Comparison of ENCODE assay signal across 8 mouse cellular contexts in genomic region chr7:139298446-139298845, GRCm38 (mm10). TPM values are rescaled to one million over a fixed set of nuclear protein-coding genes. Genes with fewer than 3 reads are reported as not detected.
DNase-seq lines count a peak whose midpoint lies in the region; ATAC-seq and TF ChIP-seq lines count a peak whose summit lies in the region.

No protein-coding gene starts in this region.

- no peaks in the 10 kb centered on the region for H3K27me3 ChIP-seq in C2C12 (ENCODE audit: control insufficient read depth, insufficient read depth, insufficient read length)
- peaks cover 11% of the 10 kb centered on the region; the same call in 1 of the 2 replicates for H3K27me3 ChIP-seq in embryonic facial prominence, embryonic 10.5 days (replicated peaks; ENCODE audit: low read depth, poor library complexity, severe bottlenecking)
- no peaks in the 10 kb centered on the region for H3K27me3 ChIP-seq in lung, embryonic 15.5 days

- no peak overlapping the region for H3K27ac ChIP-seq in gastrocnemius, adult 2 months
- H3K27ac ChIP-seq in embryonic facial prominence, embryonic 10.5 days (replicated peaks): no peak overlapping the region
- H3K27ac ChIP-seq in lung, embryonic 15.5 days: peak overlapping the region; percentile 34; the same call in 1 of the 2 replicates

- no peaks in the 10 kb centered on the region for H3K79me2 ChIP-seq in C2C12 (ENCODE audit: control insufficient read depth, insufficient read depth)

- H3K4me3 ChIP-seq in gastrocnemius, adult 2 months: no peak overlapping the region
- no peak overlapping the region for H3K4me3 ChIP-seq in C2C12 (ENCODE audit: insufficient read depth, poor library complexity, severe bottlenecking)
- no peak overlapping the region for H3K4me3 ChIP-seq in embryonic facial prominence, embryonic 10.5 days
- no peak overlapping the region for H3K4me3 ChIP-seq in lung, embryonic 15.5 days

- WGBS in embryonic facial prominence, embryonic 10.5 days: 40% methylated on average over 4 of the region's 4 CpGs
- WGBS in lung, embryonic 15.5 days: 43% methylated on average over 4 of the region's 4 CpGs

- peak; percentile 40 for DNase-seq in gastrocnemius, adult 2 months
- DNase-seq in gastrocnemius, adult 18-20 months (ENCODE audit: low spot score): no peak
- peak; percentile 52 for DNase-seq in embryonic facial prominence, embryonic 10.5 days (ENCODE audit: low spot score)
- no peak for DNase-seq in thymus, postnatal 36 days
- no peak for DNase-seq in frontal cortex, adult 2 months (ENCODE audit: extremely low spot score in 1 of 2, low spot score in 1 of 2)
- DNase-seq in left cerebral cortex, postnatal 10 days (ENCODE audit: extremely low spot score in 1 of 2, low spot score in 2 of 2): no peak

- TF ChIP-seq CTCF in gastrocnemius, adult 2 months (IDR thresholded peaks at IDR 0.05): peak; percentile 28; the same call in 1 of the 2 replicates
- peak; percentile 79 for TF ChIP-seq CTCF in C2C12 (IDR thresholded peaks at IDR 0.05; ENCODE audit: control insufficient read depth, insufficient read depth, insufficient read length)

- H3K79me3 ChIP-seq in C2C12 (ENCODE audit: low read depth): no peaks in the 10 kb centered on the region

- H3K9ac ChIP-seq in lung, embryonic 15.5 days: no peak overlapping the region

- intact Hi-C loops in gastrocnemius, adult 2 months (cut with DNase I): loop anchor here (5.0 kb wide), 1 partner anchor 176 kb away; no protein-coding TSS in a partner anchor
- intact Hi-C loops in left cerebral cortex, postnatal 10 days (cut with DNase I): loop anchor here (2.0 to 5.0 kb wide), 3 partner anchors 66 to 176 kb away; no protein-coding TSS in a partner anchor

- peak; percentile 29; the same call in 1 of the 2 replicates for ATAC-seq in lung, embryonic 15.5 days (ENCODE audit: borderline replicate concordance, extremely low read depth, low FRiP score, low TSS enrichment)

- H3K4me1 ChIP-seq in embryonic facial prominence, embryonic 10.5 days: peaks cover 36% of the 10 kb centered on the region
- peaks cover 39% of the 10 kb centered on the region for H3K4me1 ChIP-seq in lung, embryonic 15.5 days

- H3ac ChIP-seq in C2C12 (ENCODE audit: control insufficient read depth, insufficient read length, low read depth): no peak overlapping the region

- H3K9me3 ChIP-seq in embryonic facial prominence, embryonic 10.5 days: no peaks in the 10 kb centered on the region
- no peaks in the 10 kb centered on the region for H3K9me3 ChIP-seq in lung, embryonic 15.5 days

- H3K36me3 ChIP-seq in C2C12 (ENCODE audit: control insufficient read depth, insufficient read depth): no peaks in the 10 kb centered on the region
- H3K36me3 ChIP-seq in embryonic facial prominence, embryonic 10.5 days (replicated peaks): no peaks in the 10 kb centered on the region
- no peaks in the 10 kb centered on the region for H3K36me3 ChIP-seq in lung, embryonic 15.5 days

- no peak overlapping the region for H3K4me2 ChIP-seq in lung, embryonic 15.5 days

TF ChIP-seq in C2C12, 6 proteins besides CTCF, POLR2A, EP300 and RAD21:
- TF ChIP-seq MAX (IDR thresholded peaks at IDR 0.05) (peak; percentile 19), FOSL1 (IDR thresholded peaks at IDR 0.05; ENCODE audit: insufficient read depth, low read length, poor library complexity, severe bottlenecking) (no peak)

RNA-seq across cellular contexts. Expression of gene Pwwp2b, which starts 50.2 kb away (rescaled TPM):
- 1 to 10 TPM; 3.0 to 7.4 TPM for total RNA-seq in gastrocnemius, adult 2 months (2021)
- 1 to 10 TPM; 4.9 to 6.7 TPM for total RNA-seq in gastrocnemius, adult 18-20 months (2021)
- 15.8 TPM for polyA plus RNA-seq in C2C12 (2012; fragmentation: generic; extraction: Trizol)
- polyA plus RNA-seq in embryonic facial prominence, embryonic 10.5 days (2016; fragmentation: Nextera tagmentation; extraction: Ambion mirVana): 7.1 and 7.6 TPM in 2 replicates
- polyA plus RNA-seq in lung, embryonic 15.5 days (2015; fragmentation: Nextera tagmentation; extraction: Ambion mirVana): 14.9 and 15.4 TPM in 2 replicates
- polyA plus RNA-seq in frontal cortex, adult 2 months (2012; rRNA removed): 11.4 and 12.6 TPM in 2 replicates
- total RNA-seq in left cerebral cortex, postnatal 10 days (2021): 10 to 100 TPM in 1 of 2 experiments, 1 to 10 TPM in 1; 8.5 to 11.0 TPM

Comparison
In these comparisons a context has a peak if more than half of its experiments do, and no peak if none do; other contexts are left out.
1. DNase-seq: peak in gastrocnemius, adult 2 months (single experiment) and embryonic facial prominence, embryonic 10.5 days (single experiment); none in gastrocnemius, adult 18-20 months (single experiment), thymus, postnatal 36 days (0 of 2), frontal cortex, adult 2 months (0 of 2) and left cerebral cortex, postnatal 10 days (0 of 2).